Mouse (Mus musculus) lung, embryonic 14.5 days (tissue): ENCODE measurements around the gene Tmem186. TPM values are rescaled to one million over a fixed set of nuclear protein-coding genes. Genes with fewer than 3 reads are reported as not detected.

Experiments used
- ATAC-seq: fragments of 200-750 bp; cut with Nextera tagmentation; 2 replicates; pipeline ENCODE4 v1.8.0; 2017; ENCODE audit warnings: mild to moderate bottlenecking, moderate TSS enrichment, moderate library complexity; ENCODE audit not compliant: insufficient read depth
- DNase-seq: peaks from one replicate; pipeline ENCODE4 v3.0.0-alpha.2; 2015
- H3K27ac ChIP-seq: fragments of 300-500 bp; sonication (generic); 2 replicates; pipeline ENCODE4 v1.5.1; 2014; ENCODE audit warnings: low read depth, mild to moderate bottlenecking, moderate library complexity
- H3K27me3 ChIP-seq: fragments of 300-500 bp; sonication (generic); 2 replicates; pipeline ENCODE4 v1.6.1; 2014; ENCODE audit warnings: low read length, control low read depth; ENCODE audit not compliant: insufficient read depth
- H3K36me3 ChIP-seq: fragments of 300-500 bp; sonication (generic); 2 replicates; pipeline ENCODE4 v1.6.1; 2014; ENCODE audit warnings: control low read depth; ENCODE audit not compliant: insufficient read depth
- H3K4me1 ChIP-seq: fragments of 300-500 bp; sonication (generic); 2 replicates; pipeline ENCODE4 v1.6.1; 2014; ENCODE audit warnings: antibody characterized with exemption, control low read depth; ENCODE audit not compliant: insufficient read depth
- H3K4me2 ChIP-seq: fragments of 300-500 bp; sonication (generic); 2 replicates; pipeline ENCODE4 v1.6.1; 2014; ENCODE audit warnings: mild to moderate bottlenecking
- H3K4me3 ChIP-seq: fragments of 300-500 bp; sonication (generic); 2 replicates; pipeline ENCODE4 v1.5.1; 2014; ENCODE audit warnings: low read depth, low read length
- H3K9ac ChIP-seq: fragments of 300-500 bp; sonication (generic); 2 replicates; pipeline ENCODE4 v1.6.1; 2014
- H3K9me3 ChIP-seq: fragments of 300-500 bp; sonication (generic); 2 replicates; pipeline ENCODE4 v1.6.1; 2016; ENCODE audit warnings: low read depth, low read length, control low read depth
- CTCF ChIP-seq: IDR thresholded peaks from 2 replicates; pipeline ENCODE4 v1.5.1; 2016; ENCODE audit warnings: antibody characterized with exemption, low read depth
- WGBS: fragments of 180-500 bp; shearing (Covaris S2); extraction: QIAGEN DNeasy Blood & Tissue Kit; methylation state at CpG from one replicate; pipeline ENCODE4 v1.1.7; 2014; 5-methylcytosine and 5-hydroxymethylcytosine counted together
- polyA plus RNA-seq: library from polyadenylated mRNA; unstranded; fragments of >200 nt; fragmentation: Nextera tagmentation; extraction: Ambion mirVana; gene quantifications from 2 replicates; pipeline ENCODE4 v1.2.1, GENCODE M21; 2014

Gene Tmem186
- polyA plus RNA-seq, 1 experiment from 2014 or later, result 12.3 TPM

GRCm38 (mm10) chr16:8678676-8679075, 41.2 kb upstream of the Tmem186 start:
- no peaks in the 10 kb centered on the region for H3K27me3 ChIP-seq
- no peak overlapping the region for H3K4me3 ChIP-seq
- H3K36me3 ChIP-seq, result no peaks in the 10 kb centered on the region
- H3K4me1 ChIP-seq, result no peaks in the 10 kb centered on the region
- H3K27ac ChIP-seq, result no peak overlapping the region
- TF ChIP-seq CTCF, result no peak
- no peak overlapping the region for H3K4me2 ChIP-seq
- no peaks in the 10 kb centered on the region for H3K9me3 ChIP-seq
- no peak overlapping the region for H3K9ac ChIP-seq
- 65% methylated on average over 4 of the region's 4 CpGs for WGBS
- ATAC-seq (no peak), DNase-seq (no peak)

DNA sequence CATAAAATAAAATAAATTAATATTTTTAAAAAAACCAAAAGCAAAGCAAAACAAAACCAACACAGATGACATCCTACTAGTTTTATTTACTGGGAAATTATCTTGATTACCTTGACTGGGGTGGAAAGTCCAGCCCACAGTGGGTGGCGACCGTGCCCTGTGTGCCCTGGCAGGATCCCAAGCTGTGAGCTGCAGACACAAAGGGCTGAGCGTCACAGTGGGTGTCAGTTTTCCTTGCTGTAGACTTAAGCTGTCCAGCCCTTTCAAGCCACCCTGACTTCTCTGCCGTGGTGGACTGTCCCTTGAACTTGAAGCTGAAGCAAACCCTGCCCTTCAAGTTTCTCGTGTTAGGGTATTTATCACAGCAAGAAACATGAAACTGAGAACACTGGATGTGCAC, 40.5 kb upstream of the Tmem186 start:
- no peaks in the 10 kb centered on the region for H3K4me1 ChIP-seq
- TF ChIP-seq CTCF, result no peak
- H3K27ac ChIP-seq, result no peak overlapping the region
- H3K4me2 ChIP-seq, result no peak overlapping the region
- H3K27me3 ChIP-seq, result 0 out of 2 replicates have a peak, but pooled peaks cover 2% of the 10 kb centered on the region
- ATAC-seq (no peak), DNase-seq (no peak)
- H3K4me3 ChIP-seq, result no peak overlapping the region
- H3K9me3 ChIP-seq, result no peaks in the 10 kb centered on the region
- no peak overlapping the region for H3K9ac ChIP-seq
- 48% methylated on average over 5 of the region's 5 CpGs for WGBS
- H3K36me3 ChIP-seq, result no peaks in the 10 kb centered on the region

GRCm38 (mm10) chr16:8676800-8677199, 39.3 kb upstream of the Tmem186 start:
- peak; percentile 92 for TF ChIP-seq CTCF
- H3K27me3 ChIP-seq, result 0 out of 2 replicates have a peak, but pooled peaks cover 4% of the 10 kb centered on the region
- H3K4me1 ChIP-seq, result no peaks in the 10 kb centered on the region
- no peak overlapping the region for H3K9ac ChIP-seq
- no peaks in the 10 kb centered on the region for H3K9me3 ChIP-seq
- DNase-seq, result peak; percentile 82
- H3K4me3 ChIP-seq, result no peak overlapping the region
- no peak overlapping the region for H3K4me2 ChIP-seq
- no peak overlapping the region for H3K27ac ChIP-seq
- WGBS, result 52% methylated on average over 4 of the region's 4 CpGs
- H3K36me3 ChIP-seq, result no peaks in the 10 kb centered on the region
- no peak for ATAC-seq

GRCm38 (mm10) chr16:8676228-8676627, 38.7 kb upstream of the Tmem186 start:
- no peak for TF ChIP-seq CTCF
- DNase-seq, result no peak
- H3K27ac ChIP-seq, result no peak overlapping the region
- H3K9me3 ChIP-seq, result no peaks in the 10 kb centered on the region
- no peak for ATAC-seq
- H3K27me3 ChIP-seq, result 0 out of 2 replicates have a peak, but pooled peaks cover 4% of the 10 kb centered on the region
- WGBS, result 63% methylated on average over 2 of the region's 2 CpGs
- no peaks in the 10 kb centered on the region for H3K36me3 ChIP-seq
- no peak overlapping the region for H3K9ac ChIP-seq
- H3K4me3 ChIP-seq, result no peak overlapping the region
- H3K4me1 ChIP-seq, result no peaks in the 10 kb centered on the region
- no peak overlapping the region for H3K4me2 ChIP-seq

- DNase-seq (no peak), ATAC-seq (no peak)
- 0 out of 2 replicates have a peak, but pooled peaks cover 4% of the 10 kb centered on the region for H3K27me3 ChIP-seq
- 72% methylated on average over 8 of the region's 8 CpGs for WGBS
- H3K27ac ChIP-seq, result no peak overlapping the region
- 0 out of 2 replicates have a peak, but pooled peaks cover under 1% of the 10 kb centered on the region for H3K4me1 ChIP-seq
- no peaks in the 10 kb centered on the region for H3K9me3 ChIP-seq
- no peaks in the 10 kb centered on the region for H3K36me3 ChIP-seq
- H3K4me2 ChIP-seq, result no peak overlapping the region
- no peak overlapping the region for H3K4me3 ChIP-seq
- TF ChIP-seq CTCF, result no peak
- H3K9ac ChIP-seq, result no peak overlapping the region
These were observed 38.0 kb upstream of the Tmem186 start for GRCm38 (mm10) chr16:8675559-8675958.

GRCm38 (mm10) chr16:8674165-8674564, 36.7 kb upstream of the Tmem186 start:
- 0 out of 2 replicates have a peak overlapping the region, but pooled peaks have one; percentile 16 for H3K4me2 ChIP-seq
- 5% methylated on average over 8 of the region's 8 CpGs for WGBS

GRCm38 (mm10) chr16:8673343-8673742, 35.8 kb upstream of the Tmem186 start:
- DNase-seq, result no peak
- TF ChIP-seq CTCF, result no peak
- WGBS, result 59% methylated on average over 6 of the region's 6 CpGs

More at GRCm38 (mm10) chr16:8674165-8674564, 36.7 kb upstream of the Tmem186 start:
- Histone ChIP-seq H3K4me1 (0 out of 2 replicates have a peak, but pooled peaks cover 10% of the 10 kb centered on the region), H3K27me3 (0 out of 2 replicates have a peak, but pooled peaks cover 4% of the 10 kb centered on the region), H3K36me3 (no peaks in the 10 kb centered on the region), H3K4me3 (no peak overlapping the region), H3K9ac (no peak overlapping the region), H3K27ac (no peak overlapping the region), H3K9me3 (no peaks in the 10 kb centered on the region)
- peak; percentile 86 for TF ChIP-seq CTCF
- DNase-seq (peak; percentile 81), ATAC-seq (no peak)

DNA sequence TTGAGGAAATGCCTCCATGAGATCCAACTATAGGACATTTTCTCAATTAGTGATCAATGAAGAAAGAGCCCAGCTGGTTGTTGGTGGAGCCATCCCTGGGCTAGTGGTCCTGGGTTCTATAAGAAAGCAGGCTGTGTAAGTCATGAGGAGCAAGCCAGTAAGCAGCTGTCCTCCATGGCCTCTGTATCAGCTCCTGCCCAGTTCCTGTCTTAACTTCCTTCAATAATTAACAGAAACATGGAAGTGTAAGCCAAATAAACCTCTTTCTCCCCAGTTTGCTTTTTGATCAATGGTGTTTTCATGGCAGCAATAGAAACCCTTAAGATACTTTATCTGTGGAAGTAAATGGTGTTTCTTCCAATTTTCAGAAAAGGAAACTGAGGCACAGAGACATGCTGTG, 35.3 kb upstream of the Tmem186 start:
- 0 out of 2 replicates have a peak, but pooled peaks cover 4% of the 10 kb centered on the region for H3K27me3 ChIP-seq
- H3K27ac ChIP-seq, result no peak overlapping the region
- H3K36me3 ChIP-seq, result no peaks in the 10 kb centered on the region
- no peak overlapping the region for H3K9ac ChIP-seq
- ATAC-seq, result no peak
- H3K4me2 ChIP-seq, result peak overlapping the region; percentile 81
- TF ChIP-seq CTCF, result no peak
- peaks cover 12% of the 10 kb centered on the region; the same call in 1 of the 2 replicates for H3K4me1 ChIP-seq
- H3K4me3 ChIP-seq, result no peak overlapping the region
- no peak for DNase-seq
- no peaks in the 10 kb centered on the region for H3K9me3 ChIP-seq

More at GRCm38 (mm10) chr16:8673343-8673742, 35.8 kb upstream of the Tmem186 start:
- H3K9me3 ChIP-seq, result no peaks in the 10 kb centered on the region
- ATAC-seq, result no peak
- H3K27me3 ChIP-seq, result 0 out of 2 replicates have a peak, but pooled peaks cover 4% of the 10 kb centered on the region
- H3K9ac ChIP-seq, result no peak overlapping the region
- H3K4me1 ChIP-seq, result 0 out of 2 replicates have a peak, but pooled peaks cover 10% of the 10 kb centered on the region
- no peak overlapping the region for H3K4me3 ChIP-seq
- H3K4me2 ChIP-seq, result no peak overlapping the region
- H3K36me3 ChIP-seq, result no peaks in the 10 kb centered on the region
- H3K27ac ChIP-seq, result no peak overlapping the region
